Mouse (Mus musculus) cerebellum, adult 18-20 months (tissue): ENCODE results near the gene Cstf1.

Experiments
- DNase-seq, 2 experiments: peaks; one replicate each; pipeline ENCODE4 v3.0.0; 2021

Gene Cstf1

DNA sequence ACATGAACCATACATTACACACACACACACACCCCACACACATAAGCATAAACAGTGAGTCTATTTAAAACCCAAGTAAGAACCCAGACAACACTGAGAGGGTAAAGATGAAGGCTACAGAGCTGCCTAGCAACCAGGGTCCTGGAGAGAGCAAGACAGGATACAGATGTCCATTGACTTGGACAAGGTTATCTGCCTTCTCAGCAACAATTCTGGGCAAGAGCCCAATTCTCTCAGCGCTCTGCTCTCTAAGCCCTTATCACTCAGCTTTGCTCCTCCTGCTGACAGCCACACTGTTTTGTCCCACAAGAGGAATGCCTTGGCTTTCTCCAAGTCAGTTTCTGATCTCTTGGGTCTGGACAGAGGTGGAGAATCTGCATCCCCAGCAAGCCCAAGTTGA is 60.1 kb downstream of the Cstf1 start:
- no peak for DNase-seq
